Mouse (Mus musculus) liver, embryonic 14.5 days (tissue): ENCODE results near the gene Rad17.

Experiments used
- CTCF ChIP-seq: IDR thresholded peaks from 2 replicates; pipeline ENCODE4 v1.5.1; 2016; ENCODE audit warnings: antibody characterized with exemption, low read depth, control low read depth
- EP300 ChIP-seq: IDR thresholded peaks from 2 replicates; pipeline ENCODE4 v1.6.1; 2016; ENCODE audit warnings: antibody characterized with exemption, low read depth

- TF ChIP-seq EP300 (no peak), CTCF (no peak)
Measured at GRCm38 (mm10) chr13:100581701-100582100, 69.2 kb downstream of the Rad17 start.
